Mouse (Mus musculus) myocyte (in vitro differentiated cells): ENCODE results near the gene Stra6.

Experiments used
- E2F4 ChIP-seq: IDR thresholded peaks from one replicate; pipeline ENCODE4 v1.6.1; 2011; ENCODE audit warnings: mild to moderate bottlenecking, control low read depth, moderate library complexity; ENCODE audit not compliant: insufficient read depth
- MYOG ChIP-seq, 3 experiments: IDR thresholded peaks; one replicate each; pipeline ENCODE4 v1.6.1; 2011; ENCODE audit warnings: control low read depth in 2 of 3, low read depth in 2 of 3, mild to moderate bottlenecking in 2 of 3; ENCODE audit not compliant: insufficient read length in 2 of 3, control insufficient read depth in 1 of 3, insufficient read depth in 1 of 3
- POLR2A ChIP-seq: IDR thresholded peaks from one replicate; pipeline ENCODE4 v1.6.1; 2011; ENCODE audit warnings: low read depth, mild to moderate bottlenecking, control low read depth, moderate library complexity; ENCODE audit not compliant: insufficient read length
- TCF12 ChIP-seq: IDR thresholded peaks from one replicate; pipeline ENCODE4 v1.6.1; 2011; ENCODE audit warnings: mild to moderate bottlenecking, control low read depth; ENCODE audit not compliant: poor library complexity, insufficient read depth, severe bottlenecking

- TF ChIP-seq POLR2A: no peak
- TF ChIP-seq E2F4: no peak
- TF ChIP-seq MYOG (IDR thresholded peaks at IDR 0.05; ENCODE audit: control insufficient read depth in 1 of 3, insufficient read depth in 1 of 3, insufficient read length in 2 of 3, low read depth in 2 of 3): no peak
- no peak for TF ChIP-seq TCF12
These were observed 45.2 kb upstream of the Stra6 start for GRCm38 (mm10) chr9:58018385-58018784.
